Mouse (Mus musculus) urinary bladder, postnatal 36 days (tissue): ENCODE data around the gene Chd4.
"Not testable (repeated sequence)": the region's sequence is repeated elsewhere in the genome, so short reads cannot be mapped to it uniquely, and the experiment has no call there.

Source experiments
- DNase-seq, 2 experiments: peaks; one replicate each; pipeline ENCODE4 v3.0.0; 2022; ENCODE audit warnings: low spot score in 2 of 2, mixed read lengths in 1 of 2

Gene Chd4

DNA sequence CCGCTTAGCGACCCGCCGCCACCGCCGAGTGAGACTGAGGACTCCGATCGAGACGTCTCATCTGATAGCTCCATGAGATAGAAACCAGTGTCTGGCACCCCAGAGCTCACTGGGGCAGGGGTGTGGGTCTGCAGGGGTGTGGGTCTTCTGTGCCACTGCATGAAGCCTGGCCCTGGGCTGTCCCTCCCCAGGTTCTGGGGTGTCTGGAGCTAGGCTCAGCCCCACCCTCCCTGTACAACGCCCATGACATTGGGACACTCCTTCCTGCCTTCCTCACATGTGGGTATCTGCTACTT, 64.7 kb downstream of the Chd4 start:
- DNase-seq, result no peak

- peak; percentile 46 to 72 for DNase-seq
Measured at GRCm38 (mm10) chr6:125160854-125161760, 65.3 kb downstream of the Chd4 start.

GRCm38 (mm10) chr6:125161971-125162370, 66.2 kb downstream of the Chd4 start:
- peak; percentile 51 to 63 for DNase-seq

DNA sequence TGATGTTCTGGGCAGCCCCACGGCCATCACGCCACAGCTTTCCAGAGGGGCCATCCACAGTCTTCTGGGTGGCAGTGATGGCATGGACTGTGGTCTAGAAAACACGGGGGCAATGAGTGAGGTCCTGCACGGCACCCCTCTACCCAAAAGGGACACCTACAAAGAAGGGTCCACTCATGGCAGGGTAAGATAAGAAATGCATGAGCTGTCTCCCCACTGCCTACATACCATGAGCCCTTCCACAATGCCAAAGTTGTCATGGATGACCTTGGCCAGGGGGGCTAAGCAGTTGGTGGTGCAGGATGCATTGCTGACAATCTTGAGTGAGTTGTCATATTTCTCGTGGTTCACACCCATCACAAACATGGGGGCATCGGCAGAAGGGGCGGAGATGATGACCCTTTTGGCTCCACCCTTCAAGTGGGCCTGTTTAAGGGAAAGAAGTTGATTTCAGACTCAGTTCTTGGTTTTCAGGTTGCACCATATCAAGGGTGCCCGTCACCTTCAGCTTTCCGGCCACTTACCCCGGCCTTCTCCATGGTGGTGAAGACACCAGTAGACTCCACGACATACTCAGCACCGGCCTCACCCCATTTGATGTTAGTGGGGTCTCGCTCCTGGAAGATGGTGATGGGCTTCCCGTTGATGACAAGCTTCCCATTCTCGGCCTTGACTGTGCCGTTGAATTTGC, 67.0 kb downstream of the Chd4 start:
- not testable (repeated sequence) for DNase-seq

DNA sequence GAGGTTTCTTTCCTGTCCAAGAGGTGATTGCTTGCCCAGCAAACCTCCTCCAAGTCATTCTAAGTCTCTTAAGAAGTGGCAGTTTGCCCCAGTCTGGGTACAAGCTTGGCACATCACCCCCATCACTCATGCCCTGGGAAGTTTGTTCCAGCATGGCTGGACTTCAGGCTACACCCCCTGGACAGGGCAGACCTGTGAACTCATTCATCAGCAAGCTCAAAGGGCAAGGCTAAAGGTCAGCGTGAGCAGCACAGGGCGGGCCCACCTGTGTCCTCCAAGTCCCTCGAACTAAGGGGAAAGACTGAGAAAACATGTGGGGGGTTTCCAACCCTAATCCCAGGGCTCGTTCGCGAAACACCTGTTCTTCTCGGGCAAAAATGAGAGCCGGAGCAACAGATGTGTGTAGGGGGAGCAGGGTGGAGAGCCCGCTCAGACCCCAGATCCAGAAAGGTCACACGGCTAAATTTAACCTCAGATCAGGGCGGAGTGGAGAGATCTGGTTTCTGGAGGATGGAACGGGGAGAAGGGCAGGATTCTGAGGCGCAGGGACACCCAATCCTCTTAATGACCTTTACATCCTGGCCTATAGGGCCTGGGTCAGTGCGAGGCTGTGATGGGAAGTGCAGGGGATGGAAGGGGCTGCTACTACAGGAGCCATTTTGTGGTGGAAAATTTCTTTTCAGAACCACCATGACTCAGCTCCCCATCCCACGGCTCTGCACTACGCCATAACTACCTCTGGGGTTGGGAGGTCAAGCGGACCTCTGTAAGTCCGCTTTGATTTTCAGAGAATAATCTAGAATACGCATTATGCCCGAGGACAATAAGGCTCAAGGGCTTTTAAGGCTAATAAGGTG, 68.2 kb downstream of the Chd4 start:
- no peak for DNase-seq

GRCm38 (mm10) chr6:125164672-125165327, 69.0 kb downstream of the Chd4 start:
- DNase-seq, result peak; percentile 37 to 40

- peak; percentile 96 to 98 for DNase-seq
Measured at GRCm38 (mm10) chr6:125165328-125165891, 69.6 kb downstream of the Chd4 start.

DNA sequence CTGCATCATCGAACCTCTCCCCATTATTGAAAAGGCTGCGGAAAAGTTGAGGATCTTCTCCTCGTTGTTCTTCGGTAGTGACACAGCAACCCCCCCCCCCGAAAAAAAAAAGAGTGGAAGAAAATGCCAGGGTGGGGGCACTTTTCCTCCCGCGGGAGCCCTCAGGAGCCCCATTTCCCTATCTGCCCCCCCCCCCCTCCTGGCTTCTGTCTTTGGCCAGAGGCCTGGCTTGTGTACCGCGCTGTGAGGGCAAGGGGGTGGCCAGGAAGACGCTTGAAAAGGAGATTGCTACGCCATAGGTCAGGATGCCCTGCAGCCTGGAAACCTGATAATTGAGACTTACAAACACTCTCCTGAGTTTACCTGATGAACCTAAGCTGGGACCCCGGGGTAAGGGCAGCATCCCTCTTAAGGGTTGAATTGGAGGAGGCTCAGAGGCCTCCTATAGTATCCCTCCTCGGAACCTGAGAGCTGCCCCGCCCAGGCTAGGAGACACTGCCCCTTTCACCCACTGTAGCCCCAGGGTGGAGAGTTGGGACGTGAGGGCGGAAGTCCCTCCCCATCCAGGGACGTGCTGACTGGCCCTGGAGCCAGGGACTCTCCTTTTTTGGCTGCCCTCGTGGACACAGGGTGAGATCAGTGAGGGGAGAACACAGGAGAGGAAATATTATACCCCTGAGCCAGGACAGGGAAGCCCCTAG, 70.4 kb downstream of the Chd4 start, which contains the start of gene Gapdh:
TSS of gene Gapdh (minus strand) at position 417 of the 701 bp plus-strand sequence.
- peak; percentile 80 to 90 for DNase-seq

GRCm38 (mm10) chr6:125166861-125167650, 71.3 kb downstream of the Chd4 start:
- DNase-seq, result peak in 1 of 2 experiments; percentile 54

GRCm38 (mm10) chr6:125168086-125168485, 72.3 kb downstream of the Chd4 start:
- DNase-seq, result no peak

DNA sequence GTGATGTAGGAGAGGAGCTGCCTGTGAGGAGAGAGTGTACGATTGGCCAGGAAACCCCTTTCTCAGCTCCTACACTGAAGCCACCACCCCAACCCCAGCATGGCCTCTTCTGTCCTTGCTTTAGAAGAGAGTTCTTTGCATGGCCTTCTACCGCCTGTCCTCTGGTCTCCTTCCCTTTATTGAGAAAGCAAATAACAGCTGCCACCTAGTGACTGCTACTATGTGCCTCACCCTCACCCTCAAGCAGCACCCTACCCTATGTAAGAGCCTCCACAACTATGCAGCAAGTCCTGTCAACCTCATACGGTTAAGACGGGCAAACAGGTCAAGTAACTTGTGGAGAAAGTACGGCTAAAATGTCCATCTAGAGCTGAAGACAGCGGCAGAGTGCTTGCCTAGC, 74.4 kb downstream of the Chd4 start:
- no peak for DNase-seq

DNA sequence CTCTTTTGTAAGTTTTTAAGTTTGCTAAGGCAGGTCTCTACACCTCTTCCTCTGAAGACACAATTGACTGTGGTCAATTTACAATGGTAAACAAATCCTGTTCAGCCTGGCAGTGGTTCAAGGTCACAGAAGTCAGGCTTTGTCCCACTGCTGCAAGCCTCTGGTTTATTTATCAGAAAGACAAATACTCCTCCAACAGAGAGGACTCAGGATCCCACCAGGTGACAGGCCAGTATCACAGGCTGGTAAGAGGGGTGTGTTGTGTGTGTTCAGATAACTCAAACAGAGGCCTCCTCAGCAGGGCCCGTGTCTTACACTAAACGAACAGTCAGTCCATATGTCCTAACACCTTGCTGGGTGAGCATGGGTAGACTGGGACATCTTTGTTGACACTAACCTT, 76.7 kb downstream of the Chd4 start:
- no peak for DNase-seq

DNA sequence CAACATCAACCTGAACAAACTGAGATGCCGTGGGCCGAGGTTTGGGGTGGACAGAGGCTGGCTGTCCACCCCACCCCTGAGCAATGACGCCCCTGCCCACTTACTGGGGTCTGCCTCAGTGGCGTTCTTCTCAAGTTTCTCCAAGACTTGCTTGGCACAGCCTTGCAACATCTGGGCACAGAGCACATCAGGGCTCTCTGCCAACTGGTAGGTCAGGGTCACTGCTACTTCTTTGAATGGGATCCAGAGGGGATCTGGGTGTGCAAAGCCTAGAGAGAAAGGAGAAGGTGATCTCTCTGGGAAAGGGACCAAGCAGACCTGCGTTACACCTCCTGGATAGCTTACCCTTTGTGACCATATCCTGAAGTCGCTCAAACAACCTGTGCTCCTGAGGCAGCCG, 77.5 kb downstream of the Chd4 start:
- no peak for DNase-seq

GRCm38 (mm10) chr6:125175469-125175868, 79.7 kb downstream of the Chd4 start:
- no peak for DNase-seq

GRCm38 (mm10) chr6:125179601-125180000, 83.8 kb downstream of the Chd4 start:
- no peak for DNase-seq
